Mouse (Mus musculus): Measurements from ENCODE around the gene Gm3047. TPM values are rescaled to one million over a fixed set of nuclear protein-coding genes. Genes with fewer than 3 reads are reported as not detected.
"Not testable (repeated sequence)": the region's sequence is repeated elsewhere in the genome, so short reads cannot be mapped to it uniquely, and the experiment has no call there.

The Gm3047 gene
- not detected for total RNA-seq (2021)

- DNase-seq (ENCODE audit: low spot score); intact Hi-C loops (cut with DNase I): not testable (repeated sequence)
Measured at GRCm38 (mm10) chr14:4555105-4555504, at the start of gene Gm3047. TSS of gene Gm3047 (plus strand) at chr14:4555405.

Other genes with a start within 250 kb of the Gm3047 start
- not detected for gene Gm3149, start 238.1 kb upstream of the Gm3047 start, total RNA-seq (2021)
- gene 2610042L04Rik, start 220.6 kb upstream of the Gm3047 start, total RNA-seq (2021), result not detected
- gene Gm3159, start 157.9 kb upstream of the Gm3047 start, total RNA-seq (2021), result not detected
- gene Gm3164, start 140.0 kb upstream of the Gm3047 start, total RNA-seq (2021), result not detected
- gene Gm3173, start 124.4 kb upstream of the Gm3047 start, total RNA-seq (2021), result not detected
- gene Gm3182, start 73.7 kb upstream of the Gm3047 start, total RNA-seq (2021), result not detected
- not detected for gene Gm8159, start 76.9 kb downstream of the Gm3047 start, total RNA-seq (2021)
- gene Gm3239, start 108.8 kb downstream of the Gm3047 start, total RNA-seq (2021), result not detected
- gene Gm7876, start 153.8 kb downstream of the Gm3047 start, total RNA-seq (2021), result not detected
- gene Gm3252, start 171.4 kb downstream of the Gm3047 start, total RNA-seq (2021), result not detected
- not detected for gene Gm9602, start 220.9 kb downstream of the Gm3047 start, total RNA-seq (2021)

All from heart, postnatal 25 days (tissue).